Mouse (Mus musculus): ENCODE measurements around the gene Trpm2. TPM values are rescaled to one million over a fixed set of nuclear protein-coding genes. Genes with fewer than 3 reads are reported as not detected.

Gene Trpm2
- 0.49 TPM for polyA plus RNA-seq (2017; shearing (Covaris generic))

DNA sequence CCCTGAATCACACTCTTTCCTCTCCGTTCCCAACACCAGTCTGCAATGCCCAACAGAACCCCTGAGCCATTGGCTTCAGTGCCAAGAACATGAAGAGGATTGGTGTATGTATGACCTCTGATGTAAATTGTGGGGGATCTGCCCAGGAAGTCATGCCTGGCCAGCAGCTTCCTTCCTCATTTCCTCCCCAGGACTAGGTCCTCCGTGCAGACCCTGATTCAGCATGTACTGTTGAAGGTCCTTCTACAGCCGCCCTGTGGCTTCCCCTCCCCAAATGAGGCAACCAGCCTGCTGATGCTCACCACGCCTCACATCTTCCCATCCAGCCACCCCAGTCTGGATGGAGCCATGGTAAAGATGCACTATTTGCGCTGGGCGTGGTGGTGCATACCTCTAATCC is at the start of gene Trpm2:
TSS of gene Trpm2 (minus strand) at position 83 of the 400 bp plus-strand sequence.

DNA sequence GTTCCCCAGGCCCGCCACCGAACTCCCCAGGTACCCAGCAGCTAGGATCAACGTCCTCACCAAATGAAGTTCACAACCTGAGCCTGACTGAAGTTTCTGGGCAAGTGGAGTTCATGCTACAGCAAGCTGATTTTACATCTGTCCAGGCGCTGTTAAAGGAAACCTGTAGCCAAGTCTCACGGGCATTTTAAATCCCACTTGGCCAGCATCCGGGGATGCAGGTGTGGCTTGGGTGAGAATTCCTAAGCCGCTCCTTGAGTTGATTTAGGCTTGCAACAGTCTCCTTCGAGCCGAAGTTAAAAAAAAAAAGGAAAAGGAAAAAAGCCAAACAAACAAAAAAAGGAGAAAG is 39.6 kb upstream of the Trpm2 start, which contains the start of gene Pfkl:
TSS of gene Pfkl (minus strand) at position 139 of the 349 bp plus-strand sequence.

DNA sequence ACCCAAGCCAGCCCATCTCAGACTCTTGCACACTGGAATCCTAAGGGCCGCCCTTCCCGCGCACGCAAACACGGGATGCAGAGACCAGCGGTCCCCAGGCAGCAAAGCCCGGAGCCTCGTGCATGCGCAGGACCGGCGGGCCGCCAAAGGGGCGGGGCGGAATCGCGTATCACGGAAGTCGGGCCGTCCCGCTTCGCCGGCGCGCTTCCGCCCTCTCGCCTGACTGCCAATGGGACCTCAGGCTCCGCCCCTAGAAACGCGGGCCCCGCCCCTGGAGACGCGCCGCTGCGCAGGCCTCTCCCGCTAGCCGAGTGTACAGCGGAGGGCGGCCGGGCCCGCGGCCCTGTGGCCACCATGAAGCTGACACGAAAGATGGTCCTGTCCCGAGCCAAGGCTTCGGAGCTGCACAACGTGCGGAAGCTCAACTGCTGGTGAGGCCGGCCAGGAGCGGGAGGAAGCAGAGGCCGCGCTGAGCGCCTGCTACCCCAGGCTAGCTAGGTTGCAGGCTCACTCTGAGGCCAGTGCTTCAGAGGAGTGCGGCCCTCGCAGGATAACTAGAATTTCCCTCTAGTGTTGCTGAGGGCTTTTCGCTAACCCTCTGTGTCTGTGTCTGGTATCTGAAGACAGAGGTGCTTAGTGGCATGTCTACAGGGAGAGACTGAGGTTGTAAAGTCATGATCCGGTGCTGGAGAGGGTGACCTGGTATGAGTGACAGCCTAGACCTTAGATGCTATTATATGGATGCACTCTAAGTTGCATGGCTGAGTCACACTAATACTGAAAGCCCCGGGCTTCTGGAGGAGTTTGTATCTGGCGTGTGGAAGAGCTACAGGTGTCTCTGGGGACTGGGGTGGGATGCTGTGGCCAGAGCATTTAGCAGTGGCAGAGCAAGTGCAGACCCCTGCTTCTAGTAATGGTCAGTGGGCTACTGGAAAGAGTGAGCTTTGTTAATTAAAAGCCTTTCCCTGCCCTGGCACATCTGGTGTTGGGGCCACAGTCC is 8.3 kb upstream of the Trpm2 start, which contains the start of gene 1810043G02Rik:
TSS of gene 1810043G02Rik (plus strand) at position 174 of the 1,000 bp plus-strand sequence.

DNA sequence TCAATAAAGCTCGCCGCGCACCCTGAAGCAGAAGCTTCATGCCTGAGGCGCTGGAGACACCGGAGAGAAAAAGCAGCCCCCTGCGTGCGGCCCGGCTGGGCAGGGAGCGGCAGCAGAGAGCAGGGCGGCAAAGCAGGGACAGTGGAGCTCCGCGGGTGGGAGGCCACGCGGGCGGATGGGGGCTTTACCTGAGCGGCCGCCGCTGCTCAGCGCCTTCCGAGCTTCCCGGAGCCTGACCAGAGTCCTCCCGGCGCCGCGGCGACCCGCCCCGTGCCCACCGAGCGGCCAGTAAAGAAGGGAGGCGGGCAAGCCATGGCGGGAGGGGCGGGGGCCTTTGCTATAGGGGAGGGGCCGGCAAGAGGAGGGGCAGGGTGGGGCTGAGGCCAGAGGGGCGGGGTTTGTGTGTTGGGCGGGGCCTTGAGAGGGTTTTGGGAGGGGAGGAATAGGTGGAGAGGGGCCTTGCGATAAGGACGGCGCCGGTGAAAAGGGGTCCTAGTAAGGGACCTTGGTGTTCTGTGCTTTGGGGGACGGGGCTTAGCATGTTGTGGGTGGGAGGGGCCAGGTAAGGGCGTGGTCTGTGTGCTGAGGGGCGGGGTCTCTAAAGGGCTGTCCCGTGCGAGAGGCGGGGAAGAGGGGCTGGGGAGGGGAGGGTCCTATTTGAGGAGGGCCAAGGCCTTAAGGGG is 68.0 kb downstream of the Trpm2 start, which contains the start of gene Lrrc3:
TSS of gene Lrrc3 (minus strand) at position 326 of the 683 bp plus-strand sequence.

DNA sequence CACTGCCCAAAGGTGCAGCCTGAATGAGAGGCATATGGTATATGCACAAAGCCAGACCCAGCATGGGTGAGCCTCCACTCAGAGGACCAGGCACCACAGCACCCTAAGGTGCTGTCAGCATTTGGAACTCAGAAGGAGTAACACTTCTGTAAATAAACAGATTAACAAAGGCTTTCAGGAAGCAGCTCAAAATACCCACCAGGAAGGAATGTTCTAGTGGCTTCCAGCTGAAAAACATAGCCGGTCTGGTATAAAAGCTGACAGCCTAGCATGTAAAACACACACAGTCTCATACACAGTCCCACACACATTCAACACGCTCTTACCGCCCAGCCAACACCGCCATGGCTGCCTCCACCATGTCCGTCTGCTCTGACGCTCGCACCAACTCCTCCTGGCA is 108.7 kb downstream of the Trpm2 start, which contains the start of gene Gm3285:
TSS of gene Gm3285 (plus strand) at position 301 of the 400 bp plus-strand sequence.

Other genes with a start within 250 kb of the Trpm2 start
- gene Krtap12-1, start 250.0 kb downstream of the Trpm2 start, polyA plus RNA-seq (2017; shearing (Covaris generic)) = not detected
- not detected for gene Gm10100, start 244.1 kb downstream of the Trpm2 start, polyA plus RNA-seq (2017; shearing (Covaris generic))
- gene Gm18596, start 227.9 kb downstream of the Trpm2 start, polyA plus RNA-seq (2017; shearing (Covaris generic)) = not detected
- gene Gm9736, start 219.2 kb downstream of the Trpm2 start, polyA plus RNA-seq (2017; shearing (Covaris generic)) = not detected
- gene Gm3233, start 210.9 kb downstream of the Trpm2 start, polyA plus RNA-seq (2017; shearing (Covaris generic)) = not detected
- not detected for gene Gm3238, start 199.2 kb downstream of the Trpm2 start, polyA plus RNA-seq (2017; shearing (Covaris generic))
- gene Gm7138, start 193.6 kb downstream of the Trpm2 start, polyA plus RNA-seq (2017; shearing (Covaris generic)) = not detected
- gene Gm3250, start 188.0 kb downstream of the Trpm2 start, polyA plus RNA-seq (2017; shearing (Covaris generic)) = not detected
- gene Gm7137, start 182.4 kb downstream of the Trpm2 start, polyA plus RNA-seq (2017; shearing (Covaris generic)) = not detected
- not detected for gene Gm9639, start 175.5 kb downstream of the Trpm2 start, polyA plus RNA-seq (2017; shearing (Covaris generic))
- not detected for gene Gm19668, start 171.4 kb downstream of the Trpm2 start, polyA plus RNA-seq (2017; shearing (Covaris generic))
- gene Gm9507, start 158.7 kb downstream of the Trpm2 start, polyA plus RNA-seq (2017; shearing (Covaris generic)) = not detected
- gene Gm2696, start 155.9 kb downstream of the Trpm2 start, polyA plus RNA-seq (2017; shearing (Covaris generic)) = not detected
- gene Krtap10-4, start 143.5 kb downstream of the Trpm2 start, polyA plus RNA-seq (2017; shearing (Covaris generic)) = not detected
- gene Krtap10-10, start 134.6 kb downstream of the Trpm2 start, polyA plus RNA-seq (2017; shearing (Covaris generic)) = not detected
- not detected for gene Gm36176, start 123.8 kb downstream of the Trpm2 start, polyA plus RNA-seq (2017; shearing (Covaris generic))
- not detected for gene Gm10318, start 117.7 kb downstream of the Trpm2 start, polyA plus RNA-seq (2017; shearing (Covaris generic))
- not detected for gene Gm3285, start 108.6 kb downstream of the Trpm2 start, polyA plus RNA-seq (2017; shearing (Covaris generic))
- 0.11 TPM for gene Lrrc3, start 68.0 kb downstream of the Trpm2 start, polyA plus RNA-seq (2017; shearing (Covaris generic))
- gene 1810043G02Rik, start 8.0 kb upstream of the Trpm2 start, polyA plus RNA-seq (2017; shearing (Covaris generic)) = 8.2 TPM
- 69.3 TPM for gene Pfkl, start 39.5 kb upstream of the Trpm2 start, polyA plus RNA-seq (2017; shearing (Covaris generic))
- gene Dnmt3l, start 71.4 kb upstream of the Trpm2 start, polyA plus RNA-seq (2017; shearing (Covaris generic)) = not detected
- 0.34 TPM for gene Aire, start 73.0 kb upstream of the Trpm2 start, polyA plus RNA-seq (2017; shearing (Covaris generic))
- gene Icosl, start 98.7 kb upstream of the Trpm2 start, polyA plus RNA-seq (2017; shearing (Covaris generic)) = 8.9 TPM
- 71.3 TPM for gene D10Jhu81e, start 199.2 kb upstream of the Trpm2 start, polyA plus RNA-seq (2017; shearing (Covaris generic))
- 28.0 TPM for gene Pwp2, start 214.6 kb upstream of the Trpm2 start, polyA plus RNA-seq (2017; shearing (Covaris generic))

Measured in CD4-positive, CD25-positive, alpha-beta regulatory T cell (primary cell).